Comparison of ENCODE assay signal across 18 mouse cellular contexts in the genomic region with DNA sequence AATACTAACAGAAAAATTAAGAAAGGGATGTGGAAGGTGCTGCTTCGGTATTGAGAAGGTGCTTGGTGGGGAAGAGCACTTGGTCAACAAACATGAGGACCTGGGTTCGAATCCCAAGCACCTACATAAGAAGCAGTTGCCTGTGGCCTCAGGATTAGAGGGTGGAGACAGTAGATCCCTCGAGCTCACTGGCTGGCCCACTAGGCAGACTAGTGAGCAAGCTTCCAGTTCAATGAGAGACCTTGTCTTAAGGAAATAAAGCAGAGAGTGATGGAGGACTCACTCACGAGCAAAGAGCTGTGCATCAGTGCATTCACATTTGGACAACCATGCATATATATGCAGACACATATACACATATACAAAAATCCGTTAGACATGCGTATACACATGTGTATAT.
"Had no signal": no experiment of that assay in that cellular context is flagged by ENCODE, and none has a peak within 500 bp of the region (broad histone marks: within the 10 kb centered on the region; RNA-seq: fewer than 3 reads in every experiment).

No protein-coding gene starts in this region.

- H3K9me3 ChIP-seq: lung, embryonic 15.5 days; midbrain, embryonic 10.5 days; midbrain, embryonic 13.5 days; midbrain, embryonic 15.5 days; neural tube, embryonic 12.5 days had no signal

- H3K27me3 ChIP-seq: lung, embryonic 15.5 days; midbrain, embryonic 13.5 days; midbrain, embryonic 15.5 days; neural tube, embryonic 12.5 days had no signal

- H3K4me1 ChIP-seq: midbrain, embryonic 15.5 days; neural tube, embryonic 12.5 days had no signal

- H3K4me3 ChIP-seq: lung, embryonic 15.5 days; midbrain, embryonic 10.5 days; midbrain, embryonic 13.5 days; midbrain, embryonic 15.5 days; neural tube, embryonic 12.5 days had no signal

- H3K27ac ChIP-seq: liver, embryonic 14.5 days; lung, embryonic 15.5 days; midbrain, embryonic 10.5 days; midbrain, embryonic 13.5 days; midbrain, embryonic 15.5 days; neural tube, embryonic 12.5 days had no signal

- H3K4me2 ChIP-seq: lung, embryonic 15.5 days; midbrain, embryonic 13.5 days; midbrain, embryonic 15.5 days; neural tube, embryonic 12.5 days had no signal

- ATAC-seq: liver, postnatal 0 days; lung, postnatal 0 days; midbrain, embryonic 13.5 days; midbrain, embryonic 15.5 days had no signal

- DNase-seq: liver, postnatal 0 days; lung, adult 2 months; lung, postnatal 4 days; retina, postnatal 1 day; right cerebral cortex, adult 18-20 months; right cerebral cortex, postnatal 25 days; right cerebral cortex, postnatal 4 days; spleen, adult 18-20 months; thymus, adult 18-20 months; thymus, postnatal 14 days; thymus, postnatal 36 days had no signal

- H3K9ac ChIP-seq: liver, embryonic 14.5 days; liver, postnatal 0 days; lung, embryonic 15.5 days; midbrain, embryonic 13.5 days; midbrain, embryonic 15.5 days; neural tube, embryonic 12.5 days had no signal
